Mouse (Mus musculus) kidney, adult 2 months (tissue): ENCODE results near the gene Esrrg.

Source experiments
- CTCF ChIP-seq: fragments of 200-500 bp; conservative IDR thresholded peaks from 2 replicates; pipeline ENCODE4 v1.5.1; 2011; ENCODE audit warnings: low read depth, mild to moderate bottlenecking, control low read depth, low read length, moderate library complexity, mixed read lengths; ENCODE audit not compliant: insufficient read depth, insufficient read length
- POLR2A ChIP-seq: fragments of 200-500 bp; IDR thresholded peaks from one replicate; pipeline ENCODE4 v1.6.1; 2011; ENCODE audit warnings: low read depth, low read length, control low read depth

- no peak for TF ChIP-seq CTCF
- no peak for TF ChIP-seq POLR2A
These were observed 357.3 kb downstream of the Esrrg start for GRCm38 (mm10) chr1:187965921-187966320.
